19 mouse cellular contexts compared by ENCODE assay signal in genomic region chr10:68222676-68223075, GRCm38 (mm10). TPM values are rescaled to one million over a fixed set of nuclear protein-coding genes. Genes with fewer than 3 reads are reported as not detected.
DNase-seq lines count a peak whose midpoint lies in the region; ATAC-seq lines count a peak whose summit lies in the region.
"Had no signal": no experiment of that assay in that cellular context is flagged by ENCODE, and none has a peak within 500 bp of the region (broad histone marks: within the 10 kb centered on the region; RNA-seq: fewer than 3 reads in every experiment).

No protein-coding gene starts in this region.

- no peak overlapping the region for H3K9ac ChIP-seq in heart, embryonic 13.5 days
- H3K9ac ChIP-seq in forebrain, embryonic 11.5 days (ENCODE audit: low read length), result no peak overlapping the region
- H3K9ac ChIP-seq: hindbrain, embryonic 15.5 days had no signal

- peak overlapping the region; percentile 46; the same call in 1 of the 2 replicates for H3K27ac ChIP-seq in heart, embryonic 13.5 days (replicated peaks)
- H3K27ac ChIP-seq in heart, embryonic 10.5 days, result no peak overlapping the region
- no peak overlapping the region for H3K27ac ChIP-seq in forebrain, embryonic 11.5 days (ENCODE audit: low read depth, low read length)
- H3K27ac ChIP-seq: embryonic facial prominence, embryonic 10.5 days; hindbrain, embryonic 15.5 days had no signal

- peaks cover 23% of the 10 kb centered on the region for H3K4me1 ChIP-seq in heart, embryonic 13.5 days
- H3K4me1 ChIP-seq in heart, embryonic 10.5 days, result peaks cover 12% of the 10 kb centered on the region; the same call in 1 of the 2 replicates
- H3K4me1 ChIP-seq in forebrain, embryonic 11.5 days (replicated peaks; ENCODE audit: control insufficient read depth, insufficient read depth, low read length), result no peaks in the 10 kb centered on the region
- H3K4me1 ChIP-seq: hindbrain, embryonic 15.5 days had no signal

- WGBS in heart, embryonic 13.5 days, result 81% methylated on average over 2 of the region's 2 CpGs
- 91% methylated on average over 2 of the region's 2 CpGs for WGBS in heart, embryonic 10.5 days
- WGBS in forebrain, embryonic 11.5 days, result 84% methylated on average over 2 of the region's 2 CpGs

- no peak for DNase-seq in heart, embryonic 10.5 days (ENCODE audit: low spot score)
- DNase-seq in R1 (ENCODE audit: low read depth, low spot score), result peak; percentile 87
- DNase-seq in induced T-regulatory cell, adult 2 months (ENCODE audit: low read depth), result peak; percentile 45
- DNase-seq in right cerebral cortex, postnatal 25 days, result no peak
- DNase-seq in forebrain, embryonic 11.5 days (ENCODE audit: low spot score), result no peak
- no peak for DNase-seq in lung, postnatal 10 days
- DNase-seq: adrenal gland, postnatal 10 days; cerebellum, adult 11-12 months; cerebellum, adult 9-10 months; cerebellum, postnatal 25 days; gastrocnemius, postnatal 36 days; heart, adult 18-20 months; kidney, adult 11 months had no signal

- peaks cover under 1% of the 10 kb centered on the region; the same call in 1 of the 2 replicates for H3K9me3 ChIP-seq in heart, embryonic 13.5 days
- no peaks in the 10 kb centered on the region for H3K9me3 ChIP-seq in heart, embryonic 10.5 days
- H3K9me3 ChIP-seq in forebrain, embryonic 11.5 days (ENCODE audit: control insufficient read depth, low read length), result no peaks in the 10 kb centered on the region
- H3K9me3 ChIP-seq: hindbrain, embryonic 15.5 days had no signal

- H3K4me3 ChIP-seq in heart, embryonic 13.5 days, result no peak overlapping the region
- H3K4me3 ChIP-seq in heart, embryonic 10.5 days, result no peak overlapping the region
- no peak overlapping the region for H3K4me3 ChIP-seq in forebrain, embryonic 11.5 days (ENCODE audit: low read depth, low read length)
- H3K4me3 ChIP-seq: embryonic facial prominence, embryonic 10.5 days; hindbrain, embryonic 15.5 days had no signal

- no peak for ATAC-seq in heart, embryonic 13.5 days (ENCODE audit: extremely low read depth, insufficient number of reproducible peaks, low FRiP score, low TSS enrichment)
- no peak for ATAC-seq in forebrain, embryonic 11.5 days (replicated peaks; ENCODE audit: low FRiP score)
- ATAC-seq: forebrain, embryonic 14.5 days; Patski had no signal

- no peak overlapping the region for H3K4me2 ChIP-seq in heart, embryonic 13.5 days
- no peak overlapping the region for H3K4me2 ChIP-seq in forebrain, embryonic 11.5 days (ENCODE audit: low read depth, low read length, severe bottlenecking)
- H3K4me2 ChIP-seq: heart, embryonic 11.5 days; hindbrain, embryonic 15.5 days had no signal

- peaks cover 33% of the 10 kb centered on the region for H3K36me3 ChIP-seq in heart, embryonic 13.5 days
- H3K36me3 ChIP-seq in heart, embryonic 10.5 days, result peaks cover 10% of the 10 kb centered on the region; the same call in 1 of the 2 replicates
- H3K36me3 ChIP-seq in forebrain, embryonic 11.5 days (ENCODE audit: control insufficient read depth, insufficient read depth, low read length), result peaks cover 2% of the 10 kb centered on the region; the same call in 1 of the 2 replicates
- H3K36me3 ChIP-seq: hindbrain, embryonic 15.5 days had no signal

- no peaks in the 10 kb centered on the region for H3K27me3 ChIP-seq in heart, embryonic 13.5 days (replicated peaks)
- H3K27me3 ChIP-seq in heart, embryonic 10.5 days (ENCODE audit: insufficient read depth, poor library complexity, severe bottlenecking), result no peaks in the 10 kb centered on the region
- H3K27me3 ChIP-seq in forebrain, embryonic 11.5 days (ENCODE audit: control insufficient read depth, insufficient read depth, low read length), result no peaks in the 10 kb centered on the region
- H3K27me3 ChIP-seq: hindbrain, embryonic 15.5 days; Patski had no signal

RNA-seq across cellular contexts. Expression of gene Arid5b, which starts 55.9 kb away (rescaled TPM):
- polyA plus RNA-seq in heart, embryonic 13.5 days (2015; fragmentation: Nextera tagmentation; extraction: Ambion mirVana), result 17.9 and 19.6 TPM in 2 replicates
- polyA plus RNA-seq in heart, embryonic 10.5 days (2016; fragmentation: Nextera tagmentation; extraction: Ambion mirVana), result 12.4 and 18.2 TPM in 2 replicates
- polyA plus RNA-seq in forebrain, embryonic 11.5 days (2014; fragmentation: Nextera tagmentation; extraction: Ambion mirVana), result 16.0 and 17.1 TPM in 2 replicates

Comparison
In these comparisons a context has a peak if more than half of its experiments do, and no peak if none do; other contexts are left out.
1. DNase-seq: peak in R1 (single experiment) and induced T-regulatory cell, adult 2 months (single experiment); none in heart, embryonic 10.5 days (single experiment), right cerebral cortex, postnatal 25 days (single experiment), forebrain, embryonic 11.5 days (single experiment) and lung, postnatal 10 days (single experiment).